Mouse (Mus musculus) lung, embryonic 14.5 days (tissue): ENCODE measurements at regions not wholly inside any gene's neighbourhood (a gene's known extent, or its start where the extent isn't known, plus 50 kb on each side); places are given as distances from the start of the nearest gene placed in this dataset.

Experiments used
- ATAC-seq: fragments of 200-750 bp; cut with Nextera tagmentation; 2 replicates; pipeline ENCODE4 v1.8.0; 2017; ENCODE audit warnings: mild to moderate bottlenecking, moderate TSS enrichment, moderate library complexity; ENCODE audit not compliant: insufficient read depth
- DNase-seq: peaks from one replicate; pipeline ENCODE4 v3.0.0-alpha.2; 2015
- H3K27ac ChIP-seq: fragments of 300-500 bp; sonication (generic); 2 replicates; pipeline ENCODE4 v1.5.1; 2014; ENCODE audit warnings: low read depth, mild to moderate bottlenecking, moderate library complexity
- H3K27me3 ChIP-seq: fragments of 300-500 bp; sonication (generic); 2 replicates; pipeline ENCODE4 v1.6.1; 2014; ENCODE audit warnings: low read length, control low read depth; ENCODE audit not compliant: insufficient read depth
- H3K36me3 ChIP-seq: fragments of 300-500 bp; sonication (generic); 2 replicates; pipeline ENCODE4 v1.6.1; 2014; ENCODE audit warnings: control low read depth; ENCODE audit not compliant: insufficient read depth
- H3K4me1 ChIP-seq: fragments of 300-500 bp; sonication (generic); 2 replicates; pipeline ENCODE4 v1.6.1; 2014; ENCODE audit warnings: antibody characterized with exemption, control low read depth; ENCODE audit not compliant: insufficient read depth
- H3K4me2 ChIP-seq: fragments of 300-500 bp; sonication (generic); 2 replicates; pipeline ENCODE4 v1.6.1; 2014; ENCODE audit warnings: mild to moderate bottlenecking
- H3K4me3 ChIP-seq: fragments of 300-500 bp; sonication (generic); 2 replicates; pipeline ENCODE4 v1.5.1; 2014; ENCODE audit warnings: low read depth, low read length
- H3K9ac ChIP-seq: fragments of 300-500 bp; sonication (generic); 2 replicates; pipeline ENCODE4 v1.6.1; 2014
- H3K9me3 ChIP-seq: fragments of 300-500 bp; sonication (generic); 2 replicates; pipeline ENCODE4 v1.6.1; 2016; ENCODE audit warnings: low read depth, low read length, control low read depth
- CTCF ChIP-seq: IDR thresholded peaks from 2 replicates; pipeline ENCODE4 v1.5.1; 2016; ENCODE audit warnings: antibody characterized with exemption, low read depth
- whole genome bisulfite sequencing: fragments of 180-500 bp; shearing (Covaris S2); extraction: QIAGEN DNeasy Blood & Tissue Kit; methylation state at CpG from one replicate; pipeline ENCODE4 v1.1.7; 2014; 5-methylcytosine and 5-hydroxymethylcytosine counted together

DNA sequence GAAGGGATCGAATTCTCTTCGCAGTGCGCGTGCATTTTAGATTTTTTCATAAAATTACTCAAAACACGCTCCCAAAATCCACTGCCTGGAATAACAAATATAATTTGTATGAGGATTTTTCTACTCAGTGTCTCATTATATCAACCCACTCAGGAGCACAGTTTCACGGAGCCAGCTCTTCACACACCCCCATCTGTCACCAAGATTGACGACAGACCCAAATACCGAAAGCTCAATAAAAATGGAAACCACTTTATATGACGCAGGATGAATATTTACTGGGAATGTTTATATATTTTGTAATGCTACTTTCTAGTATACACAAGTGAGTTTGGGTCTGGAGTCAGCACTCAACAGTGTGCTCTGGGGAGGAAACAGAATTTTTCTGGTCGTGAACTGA is 333.0 kb downstream of the Nkx6-1 start:
- ATAC-seq = no peak

DNA sequence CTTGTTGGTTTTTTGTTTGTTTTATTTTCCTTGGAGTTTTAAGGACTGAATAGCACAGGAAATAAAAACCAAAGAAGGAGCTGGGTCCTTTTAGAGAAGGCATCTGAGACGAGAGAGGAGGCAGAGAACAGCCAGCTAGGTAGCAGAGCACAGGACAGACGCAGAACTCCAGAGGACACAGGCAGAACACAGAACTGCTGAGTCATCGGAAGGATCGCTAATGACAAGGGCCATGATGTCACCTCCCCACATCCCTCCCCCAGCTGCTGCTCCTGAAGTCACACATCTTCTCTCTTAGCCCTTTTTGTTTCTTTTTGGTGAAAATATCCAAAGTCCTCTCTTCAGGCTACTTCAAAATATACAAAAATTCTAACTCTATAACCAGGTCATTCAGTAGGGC is 338.7 kb downstream of the Nkx6-1 start:
- no peak for TF ChIP-seq CTCF
- H3K4me1 ChIP-seq = no peaks in the 10 kb centered on the region
- no peaks in the 10 kb centered on the region for H3K36me3 ChIP-seq
- ATAC-seq (no peak), DNase-seq (peak; percentile 14)
- H3K27me3 ChIP-seq = no peaks in the 10 kb centered on the region
- H3K4me3 ChIP-seq = no peak overlapping the region
- H3K27ac ChIP-seq = no peak overlapping the region
- no peak overlapping the region for H3K4me2 ChIP-seq
- H3K9me3 ChIP-seq = no peaks in the 10 kb centered on the region
- WGBS = 52% methylated on average over 4 of the region's 4 CpGs
- no peak overlapping the region for H3K9ac ChIP-seq

More for the DNA sequence above, 333.0 kb downstream of the Nkx6-1 start:
- Histone ChIP-seq H3K9me3 (no peaks in the 10 kb centered on the region), H3K36me3 (no peaks in the 10 kb centered on the region), H3K4me3 (no peak overlapping the region), H3K27me3 (no peaks in the 10 kb centered on the region), H3K27ac (no peak overlapping the region), H3K4me2 (no peak overlapping the region), H3K9ac (no peak overlapping the region), H3K4me1 (no peaks in the 10 kb centered on the region)
- WGBS = 69% methylated on average over 10 of the region's 10 CpGs
- TF ChIP-seq CTCF = no peak
- no peak for DNase-seq

DNA sequence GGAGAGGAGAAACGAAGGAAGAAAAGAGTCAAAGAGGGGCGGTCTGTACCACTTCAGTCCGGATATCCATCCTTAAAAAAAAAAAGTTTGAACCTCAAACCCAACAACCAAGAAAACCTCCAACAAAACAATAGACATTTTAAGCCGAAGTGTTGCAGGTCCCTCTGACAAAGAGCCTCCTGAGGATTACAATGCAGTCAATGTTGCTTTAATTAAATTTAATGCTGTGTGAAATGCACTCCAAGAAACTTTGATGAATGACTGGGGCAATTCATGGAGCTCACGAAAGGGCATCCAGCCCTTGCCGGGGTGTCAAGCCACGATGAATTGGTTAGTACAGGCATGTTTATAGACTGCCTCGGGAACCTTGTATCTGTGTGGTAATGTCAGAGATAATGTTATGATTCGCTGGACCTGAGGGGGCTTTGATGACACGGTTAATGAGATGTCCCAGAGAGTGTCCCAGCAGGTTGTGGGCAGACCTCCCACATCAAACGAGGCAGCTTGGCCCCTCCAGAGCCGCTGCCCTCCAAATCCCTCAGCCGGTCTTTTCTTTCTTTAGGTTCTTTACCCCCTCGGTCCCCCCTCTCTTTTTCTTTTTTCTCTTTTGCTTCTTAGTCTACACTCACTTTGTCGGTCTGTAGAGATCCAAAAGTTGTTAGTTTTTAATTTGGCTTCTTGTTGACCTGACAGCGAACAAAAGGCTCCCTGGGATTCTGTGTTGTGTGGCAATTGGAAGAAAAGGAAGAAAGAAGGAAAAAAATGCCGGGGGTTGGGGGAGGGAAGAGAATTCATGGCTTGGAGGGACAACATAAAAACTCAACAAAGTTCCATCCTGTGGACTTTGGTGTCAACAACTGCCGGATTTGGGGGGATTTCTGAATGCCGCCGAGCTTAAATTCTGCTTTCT is 341.5 kb downstream of the Nkx6-1 start:
- 11% methylated on average over 20 of the region's 20 CpGs for WGBS
- H3K27me3 ChIP-seq = no peaks in the 10 kb centered on the region
- H3K9ac ChIP-seq = no peak overlapping the region
- ATAC-seq (no peak), DNase-seq (no peak)
- no peak overlapping the region for H3K4me3 ChIP-seq
- no peaks in the 10 kb centered on the region for H3K4me1 ChIP-seq
- H3K9me3 ChIP-seq = no peaks in the 10 kb centered on the region
- H3K27ac ChIP-seq = no peak overlapping the region
- H3K36me3 ChIP-seq = no peaks in the 10 kb centered on the region
- no peak for TF ChIP-seq CTCF
- peak overlapping the region; percentile 18; the same call in 1 of the 2 replicates for H3K4me2 ChIP-seq

DNA sequence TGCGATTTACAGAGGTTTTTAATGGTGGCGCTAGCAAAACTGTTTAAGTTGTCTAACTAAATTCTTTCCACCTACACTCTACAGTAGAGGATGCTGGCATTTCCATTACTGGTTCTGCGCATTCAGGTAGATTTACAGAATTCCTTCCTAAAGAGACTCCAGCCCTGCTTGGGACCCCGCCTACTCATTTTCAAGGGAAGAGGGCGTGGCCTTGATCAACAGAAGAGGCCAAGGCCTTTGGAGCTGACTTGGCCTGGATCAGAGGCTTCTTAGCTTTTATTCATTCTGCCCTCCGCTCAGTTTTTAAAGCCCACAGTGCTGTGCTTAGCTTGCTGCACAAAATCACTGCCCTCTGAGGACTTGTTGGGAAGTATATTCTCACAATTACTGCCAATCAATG is 364.8 kb downstream of the Nkx6-1 start:
- Histone ChIP-seq H3K27me3 (no peaks in the 10 kb centered on the region), H3K9me3 (no peaks in the 10 kb centered on the region), H3K36me3 (no peaks in the 10 kb centered on the region), H3K27ac (no peak overlapping the region), H3K9ac (no peak overlapping the region), H3K4me3 (no peak overlapping the region), H3K4me2 (no peak overlapping the region), H3K4me1 (no peaks in the 10 kb centered on the region)
- ATAC-seq = no peak
- WGBS = 87% methylated on average over 6 of the region's 6 CpGs
- TF ChIP-seq CTCF = no peak
- no peak for DNase-seq

DNA sequence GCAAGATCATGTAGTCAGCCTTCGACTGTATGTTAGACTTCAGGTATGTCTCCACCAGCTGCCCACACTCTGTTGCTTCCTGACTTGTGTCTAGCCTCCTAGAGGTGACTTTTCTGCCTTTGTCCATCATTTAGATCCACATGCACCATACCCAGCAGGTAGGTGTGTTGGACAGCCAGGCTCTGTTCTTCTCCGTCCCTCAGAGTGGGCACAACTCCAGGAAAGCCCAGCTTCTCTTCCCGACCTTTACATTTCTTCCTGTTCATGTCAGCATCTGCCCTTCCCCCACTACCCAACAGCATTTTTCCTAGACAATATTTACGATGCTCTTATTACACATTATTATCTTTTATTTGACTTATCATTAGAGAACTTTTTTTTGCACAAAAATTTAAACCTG is 366.4 kb downstream of the Nkx6-1 start:
- Histone ChIP-seq H3K27me3 (no peaks in the 10 kb centered on the region), H3K4me3 (no peak overlapping the region), H3K9me3 (no peaks in the 10 kb centered on the region), H3K4me2 (no peak overlapping the region), H3K27ac (no peak overlapping the region), H3K4me1 (no peaks in the 10 kb centered on the region), H3K9ac (no peak overlapping the region), H3K36me3 (no peaks in the 10 kb centered on the region)
- DNase-seq (no peak), ATAC-seq (no peak)
- no peak for TF ChIP-seq CTCF
- WGBS = 55% methylated on average over 4 of the region's 4 CpGs

DNA sequence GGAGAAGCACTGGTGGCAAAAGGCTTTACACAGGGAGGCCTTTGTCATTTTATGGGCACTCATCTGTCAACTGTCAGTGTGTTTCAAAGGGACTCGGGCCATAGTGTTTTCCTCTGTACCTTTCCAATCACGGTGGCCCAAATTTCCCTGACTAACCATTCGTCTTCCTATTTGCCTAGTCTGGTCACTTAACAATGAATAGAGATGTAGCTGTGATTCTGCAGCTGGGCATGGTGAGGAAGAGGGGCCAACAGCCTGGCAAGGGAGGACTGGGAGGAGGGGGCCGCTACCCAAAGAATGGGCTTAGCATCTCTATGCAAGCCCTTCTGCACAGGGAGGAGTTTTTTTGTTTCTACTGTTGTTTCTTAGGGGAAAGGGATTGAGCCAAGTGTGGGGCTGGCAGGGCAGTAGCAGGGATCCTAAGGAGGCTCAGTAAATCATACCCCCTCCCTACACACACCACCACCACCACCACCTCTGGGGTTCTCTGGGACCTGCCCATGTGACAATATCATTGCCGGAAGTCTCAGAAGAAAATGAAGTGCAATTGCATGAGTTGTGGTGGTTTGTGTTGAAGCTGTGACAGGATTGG is 367.2 kb downstream of the Nkx6-1 start:
- Histone ChIP-seq H3K27ac (no peak overlapping the region), H3K27me3 (no peaks in the 10 kb centered on the region), H3K4me1 (no peaks in the 10 kb centered on the region), H3K9ac (no peak overlapping the region), H3K36me3 (no peaks in the 10 kb centered on the region), H3K9me3 (no peaks in the 10 kb centered on the region), H3K4me3 (no peak overlapping the region), H3K4me2 (no peak overlapping the region)
- ATAC-seq = no peak
- WGBS = 58% methylated on average over 5 of the region's 5 CpGs
- DNase-seq = no peak
- no peak for TF ChIP-seq CTCF

DNA sequence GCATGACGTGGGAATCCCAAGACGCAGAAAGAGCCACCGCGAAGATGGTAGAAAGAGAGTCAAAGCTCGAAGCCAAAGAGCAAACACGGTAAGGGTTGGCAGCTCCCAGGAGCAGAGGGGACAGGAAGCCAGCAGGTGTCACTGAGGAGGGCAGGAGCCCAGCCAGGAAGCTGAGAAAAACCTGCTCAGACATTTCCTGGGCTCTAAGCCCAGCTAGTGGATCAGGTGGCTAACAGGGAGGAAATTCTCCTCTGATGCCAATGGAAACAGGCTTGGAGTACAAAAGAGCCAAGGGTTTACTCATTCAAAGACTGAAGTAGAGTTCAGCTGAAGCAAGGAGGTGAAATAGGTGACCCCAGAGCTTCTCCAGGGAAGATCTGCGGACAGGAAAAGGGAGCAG is 368.9 kb downstream of the Nkx6-1 start:
- no peak overlapping the region for H3K4me2 ChIP-seq
- H3K9me3 ChIP-seq = no peaks in the 10 kb centered on the region
- WGBS = 49% methylated on average over 7 of the region's 7 CpGs
- H3K27me3 ChIP-seq = no peaks in the 10 kb centered on the region
- no peak for ATAC-seq
- TF ChIP-seq CTCF = no peak
- no peak overlapping the region for H3K9ac ChIP-seq
- H3K4me1 ChIP-seq = no peaks in the 10 kb centered on the region
- H3K36me3 ChIP-seq = no peaks in the 10 kb centered on the region
- H3K27ac ChIP-seq = no peak overlapping the region
- no peak overlapping the region for H3K4me3 ChIP-seq
- peak; percentile 12 for DNase-seq
